ENCODE assay signal across 8 mouse cellular contexts in the genomic region with DNA sequence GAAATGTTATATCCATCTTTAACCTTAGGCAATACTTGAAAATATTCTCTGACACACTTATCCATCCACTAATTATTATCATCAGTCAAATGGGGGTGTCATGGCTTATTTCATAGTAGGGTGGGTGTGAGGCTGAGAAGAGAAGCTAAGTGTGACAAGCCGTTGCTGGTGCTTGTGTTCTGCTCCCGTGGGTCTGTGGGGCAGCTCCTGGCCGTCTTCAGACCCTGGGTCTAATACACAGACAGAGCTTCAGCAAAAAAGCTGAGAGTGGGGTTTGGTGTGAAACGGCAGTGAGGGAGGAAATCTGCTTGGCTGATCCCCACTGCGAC. TPM values are rescaled to one million over a fixed set of nuclear protein-coding genes. Genes with fewer than 3 reads are reported as not detected.
A peak's percentile ranks its signal among the peaks of the same experiment; 100 is the strongest.
DNase-seq lines count a peak whose midpoint lies in the region; ATAC-seq and TF ChIP-seq lines count a peak whose summit lies in the region.

No protein-coding gene starts in this region.

- peak overlapping the region; percentile 46 for H3K4me3 ChIP-seq in kidney, embryonic 15.5 days (replicated peaks)
- peak overlapping the region; percentile 33 for H3K4me3 ChIP-seq in embryonic facial prominence, embryonic 14.5 days (ENCODE audit: low read depth, low read length)
- H3K4me3 ChIP-seq in hindbrain, postnatal 0 days (ENCODE audit: low read length), result peak overlapping the region; percentile 38
- peak overlapping the region; percentile 43 for H3K4me3 ChIP-seq in midbrain, embryonic 15.5 days

- no peak overlapping the region for H3K27ac ChIP-seq in kidney, embryonic 15.5 days
- no peak overlapping the region for H3K27ac ChIP-seq in embryonic facial prominence, embryonic 14.5 days (replicated peaks; ENCODE audit: low read depth, low read length)
- peak overlapping the region; percentile 71 for H3K27ac ChIP-seq in hindbrain, postnatal 0 days
- peak overlapping the region; percentile 84 for H3K27ac ChIP-seq in midbrain, embryonic 15.5 days

- H3K4me2 ChIP-seq in kidney, embryonic 15.5 days, result peak overlapping the region; percentile 71
- H3K4me2 ChIP-seq in embryonic facial prominence, embryonic 14.5 days (ENCODE audit: low read depth, low read length), result peak overlapping the region; percentile 54
- H3K4me2 ChIP-seq in hindbrain, postnatal 0 days (ENCODE audit: low read depth, low read length), result peak overlapping the region; percentile 55
- H3K4me2 ChIP-seq in midbrain, embryonic 15.5 days, result peak overlapping the region; percentile 60

- no peaks in the 10 kb centered on the region for H3K27me3 ChIP-seq in kidney, embryonic 15.5 days
- no peaks in the 10 kb centered on the region for H3K27me3 ChIP-seq in embryonic facial prominence, embryonic 14.5 days (replicated peaks; ENCODE audit: control insufficient read depth, insufficient read depth, low read length)
- H3K27me3 ChIP-seq in hindbrain, postnatal 0 days (ENCODE audit: insufficient read depth, low read length), result no peaks in the 10 kb centered on the region
- no peaks in the 10 kb centered on the region for H3K27me3 ChIP-seq in midbrain, embryonic 15.5 days (replicated peaks)

- WGBS in kidney, embryonic 15.5 days, result 32% methylated on average over 5 of the region's 5 CpGs
- 34% methylated on average over 5 of the region's 5 CpGs for WGBS in embryonic facial prominence, embryonic 14.5 days
- WGBS in hindbrain, postnatal 0 days, result 19% methylated on average over 5 of the region's 5 CpGs
- 22% methylated on average over 5 of the region's 5 CpGs for WGBS in midbrain, embryonic 15.5 days

- peaks cover 29% of the 10 kb centered on the region for H3K4me1 ChIP-seq in kidney, embryonic 15.5 days
- H3K4me1 ChIP-seq in embryonic facial prominence, embryonic 14.5 days (ENCODE audit: control insufficient read depth, insufficient read depth, low read length), result peaks cover 7% of the 10 kb centered on the region; the same call in 1 of the 2 replicates
- 0 out of 2 replicates have a peak, but pooled peaks cover 15% of the 10 kb centered on the region for H3K4me1 ChIP-seq in hindbrain, postnatal 0 days (ENCODE audit: insufficient read depth, low read length)
- H3K4me1 ChIP-seq in midbrain, embryonic 15.5 days, result peaks cover 22% of the 10 kb centered on the region

- ATAC-seq in kidney, embryonic 15.5 days (replicated peaks; ENCODE audit: low FRiP score), result no peak
- no peak for ATAC-seq in embryonic facial prominence, embryonic 14.5 days (ENCODE audit: low read depth)
- ATAC-seq in hindbrain, postnatal 0 days, result peak; percentile 37
- ATAC-seq in midbrain, embryonic 15.5 days (replicated peaks), result peak; percentile 34; the same call in 1 of the 2 replicates

- H3K9me3 ChIP-seq in kidney, embryonic 15.5 days (replicated peaks), result no peaks in the 10 kb centered on the region
- no peaks in the 10 kb centered on the region for H3K9me3 ChIP-seq in embryonic facial prominence, embryonic 14.5 days (ENCODE audit: control insufficient read depth, low read length)
- no peaks in the 10 kb centered on the region for H3K9me3 ChIP-seq in hindbrain, postnatal 0 days (ENCODE audit: low read length)
- no peaks in the 10 kb centered on the region for H3K9me3 ChIP-seq in midbrain, embryonic 15.5 days

- no peak for DNase-seq in kidney, adult 9 months
- DNase-seq in embryonic facial prominence, embryonic 14.5 days (ENCODE audit: low spot score), result no peak
- DNase-seq in hindbrain, postnatal 0 days (ENCODE audit: low spot score), result no peak
- DNase-seq in embryo, embryonic 9.5 days (ENCODE audit: extremely low spot score), result no peak
- DNase-seq in c-Kit-positive CD71-positive TER-119-positive erythroid progenitor cells, embryonic 14.5 days (ENCODE audit: low spot score), result no peak
- no peak for DNase-seq in adrenal gland, postnatal 25 days

- H3K9ac ChIP-seq in kidney, embryonic 15.5 days, result no peak overlapping the region
- peak overlapping the region; percentile 34; the same call in 1 of the 2 replicates for H3K9ac ChIP-seq in embryonic facial prominence, embryonic 14.5 days (ENCODE audit: low read depth, low read length)
- peak overlapping the region; percentile 43 for H3K9ac ChIP-seq in hindbrain, postnatal 0 days (replicated peaks; ENCODE audit: low read length)
- H3K9ac ChIP-seq in midbrain, embryonic 15.5 days, result peak overlapping the region; percentile 56

- H3K36me3 ChIP-seq in kidney, embryonic 15.5 days, result no peaks in the 10 kb centered on the region
- no peaks in the 10 kb centered on the region for H3K36me3 ChIP-seq in embryonic facial prominence, embryonic 14.5 days (ENCODE audit: control insufficient read depth, insufficient read depth, low read length)
- no peaks in the 10 kb centered on the region for H3K36me3 ChIP-seq in hindbrain, postnatal 0 days (ENCODE audit: insufficient read depth, low read length)
- no peaks in the 10 kb centered on the region for H3K36me3 ChIP-seq in midbrain, embryonic 15.5 days (replicated peaks)

- no peak for TF ChIP-seq CTCF in hindbrain, postnatal 0 days (IDR thresholded peaks at IDR 0.05; ENCODE audit: low read depth)

RNA-seq across cellular contexts. Expression of gene Zfp706, which starts 28.4 kb away (rescaled TPM):
- 428 and 495 TPM in 2 replicates for polyA plus RNA-seq in kidney, embryonic 15.5 days (2015; fragmentation: Nextera tagmentation; extraction: Ambion mirVana)
- 379 and 391 TPM in 2 replicates for polyA plus RNA-seq in embryonic facial prominence, embryonic 14.5 days (2014; fragmentation: Nextera tagmentation; extraction: Ambion mirVana)
- total RNA-seq in hindbrain, postnatal 0 days (2014; rRNA removed), result 57.2 and 61.8 TPM in 2 replicates
- 463 and 467 TPM in 2 replicates for polyA plus RNA-seq in hindbrain, postnatal 0 days (2015; fragmentation: Nextera tagmentation; extraction: Ambion mirVana)
- 414 TPM in 2 replicates for polyA plus RNA-seq in midbrain, embryonic 15.5 days (2015; fragmentation: Nextera tagmentation; extraction: Ambion mirVana)
- 164 and 201 TPM in 2 replicates for total RNA-seq in adrenal gland, postnatal 25 days (2021)

Comparison
In these comparisons a context has a peak if more than half of its experiments do, and no peak if none do; other contexts are left out.
1. ATAC-seq: peak in hindbrain, postnatal 0 days (single experiment) and midbrain, embryonic 15.5 days (single experiment); none in kidney, embryonic 15.5 days (single experiment) and embryonic facial prominence, embryonic 14.5 days (single experiment).
2. H3K27ac ChIP-seq: peak in hindbrain, postnatal 0 days (single experiment) and midbrain, embryonic 15.5 days (single experiment); none in kidney, embryonic 15.5 days (single experiment) and embryonic facial prominence, embryonic 14.5 days (single experiment).
3. Peak in every context shown above with its lines, with median percentiles within 50 percentile points of each other: H3K4me2 ChIP-seq and H3K4me3 ChIP-seq.